Mouse (Mus musculus): ENCODE results near the gene Vgll4.
"Not testable (repeated sequence)": the region's sequence is repeated elsewhere in the genome, so short reads cannot be mapped to it uniquely, and the experiment has no call there.

Gene Vgll4

GRCm38 (mm10) chr6:114939666-114940065 lies 30.1 kb downstream of the Vgll4 start:
- no peak for DNase-seq (ENCODE audit: low spot score in 2 of 2)

DNA sequence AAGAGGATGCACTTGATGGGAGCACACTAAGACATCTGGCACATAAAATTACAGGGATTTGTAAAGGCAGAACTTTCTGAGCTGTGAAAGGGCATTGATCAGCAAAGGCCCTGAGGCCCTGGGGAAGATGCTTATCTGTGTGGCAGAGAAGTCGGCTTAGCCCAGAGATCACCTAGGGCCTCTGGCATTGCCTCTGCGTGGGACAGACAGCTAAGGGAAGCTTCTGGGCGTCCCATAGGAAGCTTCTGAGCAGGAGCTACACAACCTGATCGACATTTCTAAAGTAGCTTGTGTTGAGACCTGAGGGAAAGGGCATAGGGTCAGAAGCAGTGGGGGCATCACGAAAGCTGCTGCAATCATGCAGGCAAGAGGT lies 32.9 kb downstream of the Vgll4 start:
- DNase-seq (ENCODE audit: low spot score in 2 of 2) = no peak

- no peak for DNase-seq (ENCODE audit: low spot score in 2 of 2)
These were observed 33.4 kb downstream of the Vgll4 start for GRCm38 (mm10) chr6:114936297-114936940.

GRCm38 (mm10) chr6:114935362-114935761 lies 34.4 kb downstream of the Vgll4 start:
- no peak for DNase-seq (ENCODE audit: low spot score in 2 of 2)

DNA sequence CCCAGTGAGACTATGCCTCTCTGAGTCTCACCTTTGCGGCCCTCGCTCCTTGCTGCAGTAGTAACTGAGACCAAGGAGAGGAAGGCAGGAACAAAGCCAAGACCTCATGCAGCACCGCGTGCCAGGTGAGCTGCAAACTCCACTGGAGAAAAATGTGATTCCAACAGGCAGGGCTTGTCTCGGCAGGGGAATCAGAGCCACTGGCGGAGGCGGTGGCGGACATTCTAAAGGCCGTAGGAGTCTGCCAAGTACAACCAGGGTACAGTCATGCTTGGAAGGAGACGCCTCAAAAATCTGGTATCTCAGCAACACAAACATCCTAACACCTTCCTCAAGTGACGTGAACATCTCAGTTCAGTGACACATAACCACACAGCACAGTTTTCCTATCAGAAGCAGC lies 35.7 kb downstream of the Vgll4 start:
- no peak for DNase-seq (ENCODE audit: low spot score in 2 of 2)

- DNase-seq (ENCODE audit: low spot score in 2 of 2) = no peak
These were observed 36.8 kb downstream of the Vgll4 start for GRCm38 (mm10) chr6:114932991-114933392.

DNA sequence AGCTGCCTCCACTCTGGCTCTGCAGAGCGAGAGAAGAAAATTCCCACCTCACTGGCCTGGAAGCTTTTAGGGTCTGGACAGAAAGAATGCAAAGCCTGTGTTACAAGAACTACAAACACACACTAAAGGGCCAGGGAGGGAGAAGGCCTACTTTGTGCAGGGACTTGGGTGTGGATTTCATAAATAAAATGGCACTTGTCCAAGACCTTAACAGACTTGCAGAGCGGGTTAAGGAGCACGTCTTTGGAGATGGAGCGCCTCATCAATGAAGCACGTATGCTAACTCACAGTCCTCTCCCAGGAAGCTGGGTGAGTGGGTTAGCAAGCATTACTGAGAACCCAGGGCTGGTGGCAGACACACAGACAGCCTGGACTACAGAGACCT lies 37.7 kb downstream of the Vgll4 start:
- no peak for DNase-seq (ENCODE audit: low spot score in 2 of 2)

- DNase-seq (ENCODE audit: low spot score in 2 of 2) = no peak
These were observed 38.3 kb downstream of the Vgll4 start for GRCm38 (mm10) chr6:114931212-114932115.

DNA sequence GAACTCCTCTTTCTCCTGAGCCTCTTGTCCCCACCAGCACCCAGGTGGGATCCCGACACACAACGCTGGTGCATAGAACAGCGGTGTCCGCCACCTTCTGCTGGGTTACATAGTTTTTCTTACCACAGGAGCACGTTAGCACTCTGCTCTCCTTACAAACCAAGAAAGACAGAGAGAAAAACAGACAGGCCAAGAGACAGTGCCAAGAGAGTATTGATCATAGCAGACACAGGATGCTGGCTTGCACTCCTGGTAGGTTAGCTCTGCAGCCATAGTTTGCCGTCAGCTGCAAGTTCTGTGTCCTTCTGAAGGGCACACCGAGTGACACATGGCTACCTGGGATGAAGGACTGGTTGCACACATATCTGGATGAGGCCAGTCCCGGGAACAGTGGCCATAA lies 39.1 kb downstream of the Vgll4 start:
- no peak for DNase-seq (ENCODE audit: low spot score in 2 of 2)

DNA sequence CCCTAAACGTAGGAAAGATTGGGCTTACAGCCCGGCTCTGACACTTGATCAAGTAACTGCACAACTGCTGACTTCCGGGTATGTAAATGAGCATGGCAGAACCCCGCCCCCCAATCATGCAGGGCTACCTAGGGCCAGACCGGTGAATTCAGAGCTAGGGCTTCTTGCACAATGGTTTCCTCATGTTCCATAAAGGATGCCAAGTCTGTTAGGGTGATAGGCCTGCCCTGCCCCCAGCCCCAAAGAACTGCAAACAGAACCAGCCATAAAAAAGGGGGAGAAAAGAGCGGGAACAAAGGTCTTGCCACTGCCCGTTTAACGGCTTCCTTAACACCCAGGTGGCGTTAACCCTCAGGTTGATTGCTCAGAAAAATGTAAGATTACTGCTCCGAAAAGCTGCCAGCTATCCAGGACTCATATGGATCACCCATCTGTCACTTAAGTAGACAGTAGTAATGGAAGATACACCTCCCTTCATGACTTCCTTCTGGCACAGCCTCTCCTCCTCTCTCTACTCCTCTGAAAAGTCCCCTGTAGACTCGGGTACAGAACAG lies 39.7 kb downstream of the Vgll4 start:
- DNase-seq (ENCODE audit: low spot score in 2 of 2) = no peak

GRCm38 (mm10) chr6:114929346-114929745 lies 40.4 kb downstream of the Vgll4 start:
- no peak for DNase-seq (ENCODE audit: low spot score in 2 of 2)

DNA sequence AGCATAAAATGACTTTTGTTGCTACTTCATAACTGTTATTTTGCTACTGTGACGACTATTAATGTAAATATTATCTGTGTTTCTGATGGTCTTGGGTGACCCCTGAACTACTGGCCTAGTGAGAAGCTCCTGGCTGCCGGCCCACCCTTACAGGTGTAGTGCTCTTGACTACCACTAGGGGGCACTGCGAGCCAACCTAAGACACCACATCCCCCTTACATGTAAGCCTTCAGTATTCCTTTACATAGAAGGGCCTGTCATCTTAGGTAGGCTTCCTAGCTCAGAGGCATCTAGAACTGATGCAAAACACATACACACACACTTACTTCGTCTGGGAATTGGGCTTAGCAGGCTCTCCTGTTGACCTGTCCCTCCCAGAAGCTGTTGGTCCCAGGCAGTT lies 41.3 kb downstream of the Vgll4 start:
- peak in 1 of 2 experiments; percentile 83 for DNase-seq (ENCODE audit: low spot score in 2 of 2)

DNA sequence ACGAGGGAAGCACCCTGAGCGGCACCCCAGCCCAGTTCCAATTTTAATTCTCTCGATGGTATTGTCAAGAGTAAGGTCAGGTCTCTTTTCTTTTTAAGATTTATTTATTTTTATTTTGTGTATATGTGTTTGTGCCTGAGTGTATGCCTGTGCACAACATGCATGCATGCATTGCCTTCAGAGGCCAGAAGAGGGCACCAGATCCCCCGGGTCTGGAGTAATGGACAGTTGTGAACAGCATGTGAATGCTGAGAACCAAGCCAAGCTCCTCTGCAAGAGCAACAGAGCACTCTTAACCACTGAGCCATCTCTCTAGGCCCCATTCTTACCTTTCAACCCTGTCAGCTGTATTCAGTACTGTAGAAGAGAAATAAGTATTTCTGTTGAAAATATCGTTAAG lies 42.4 kb downstream of the Vgll4 start:
- DNase-seq (ENCODE audit: low spot score in 2 of 2) = no peak

GRCm38 (mm10) chr6:114926369-114927157 lies 43.2 kb downstream of the Vgll4 start:
- DNase-seq (ENCODE audit: low spot score in 2 of 2) = peak in 1 of 2 experiments; percentile 56

DNA sequence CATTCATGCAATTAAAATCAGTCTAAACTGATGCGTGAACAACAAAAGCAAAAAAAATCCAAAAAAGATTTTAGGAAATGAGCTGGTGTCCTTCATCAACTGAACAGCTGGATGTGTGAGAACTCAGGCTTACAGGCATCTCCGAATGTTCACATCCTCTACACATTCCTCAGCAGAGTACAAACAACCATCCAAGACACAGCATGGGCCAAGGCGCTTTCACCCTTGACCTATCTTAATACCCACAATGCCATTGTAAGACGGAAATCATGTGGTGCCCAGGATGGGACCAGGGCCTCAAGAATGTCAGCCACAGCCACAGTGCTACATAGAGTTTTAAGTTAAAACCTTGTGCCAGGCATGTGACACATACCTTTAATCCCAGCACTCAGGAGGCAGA lies 44.6 kb downstream of the Vgll4 start:
- no peak for DNase-seq (ENCODE audit: low spot score in 2 of 2)

GRCm38 (mm10) chr6:114922355-114923096 lies 47.3 kb downstream of the Vgll4 start:
- DNase-seq (ENCODE audit: low spot score in 2 of 2) = not testable (repeated sequence)

DNA sequence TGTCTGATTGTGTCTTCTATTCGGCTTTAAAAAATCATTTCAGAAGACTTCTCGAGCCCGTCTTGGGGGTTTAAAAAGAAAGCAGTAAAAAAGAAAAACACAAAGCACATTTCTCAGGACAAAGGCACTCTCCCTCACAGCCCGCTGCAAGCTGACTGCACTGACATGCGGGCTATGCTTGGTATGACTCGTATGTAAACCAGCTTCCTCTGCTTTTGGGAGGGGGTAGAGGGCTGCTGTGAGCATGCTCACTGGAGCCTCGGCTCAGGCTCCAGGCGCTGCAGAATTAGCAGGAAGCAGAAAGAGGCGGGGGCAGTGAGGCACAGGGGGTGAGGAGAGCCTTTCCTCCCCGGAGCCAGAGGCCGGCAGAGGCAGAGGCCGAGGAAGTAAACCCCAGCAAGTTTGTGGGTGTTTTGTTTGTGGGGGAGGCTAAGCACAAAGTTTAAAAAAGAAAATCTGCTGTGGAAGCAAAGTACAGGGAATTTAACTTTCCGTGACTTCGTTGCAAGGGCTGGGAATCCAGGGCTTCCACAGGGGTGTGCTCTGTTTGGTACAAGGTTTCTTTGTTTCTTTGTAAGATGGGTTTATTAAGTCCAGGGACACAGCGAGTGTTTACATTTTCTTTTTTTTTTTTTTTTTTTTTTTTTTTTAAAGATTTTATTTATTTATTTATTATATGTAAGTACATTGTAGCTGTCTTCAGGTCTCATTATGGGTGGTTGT lies 48.0 kb downstream of the Vgll4 start:
- peak in 1 of 2 experiments; percentile 75 for DNase-seq (ENCODE audit: low spot score in 2 of 2)

DNA sequence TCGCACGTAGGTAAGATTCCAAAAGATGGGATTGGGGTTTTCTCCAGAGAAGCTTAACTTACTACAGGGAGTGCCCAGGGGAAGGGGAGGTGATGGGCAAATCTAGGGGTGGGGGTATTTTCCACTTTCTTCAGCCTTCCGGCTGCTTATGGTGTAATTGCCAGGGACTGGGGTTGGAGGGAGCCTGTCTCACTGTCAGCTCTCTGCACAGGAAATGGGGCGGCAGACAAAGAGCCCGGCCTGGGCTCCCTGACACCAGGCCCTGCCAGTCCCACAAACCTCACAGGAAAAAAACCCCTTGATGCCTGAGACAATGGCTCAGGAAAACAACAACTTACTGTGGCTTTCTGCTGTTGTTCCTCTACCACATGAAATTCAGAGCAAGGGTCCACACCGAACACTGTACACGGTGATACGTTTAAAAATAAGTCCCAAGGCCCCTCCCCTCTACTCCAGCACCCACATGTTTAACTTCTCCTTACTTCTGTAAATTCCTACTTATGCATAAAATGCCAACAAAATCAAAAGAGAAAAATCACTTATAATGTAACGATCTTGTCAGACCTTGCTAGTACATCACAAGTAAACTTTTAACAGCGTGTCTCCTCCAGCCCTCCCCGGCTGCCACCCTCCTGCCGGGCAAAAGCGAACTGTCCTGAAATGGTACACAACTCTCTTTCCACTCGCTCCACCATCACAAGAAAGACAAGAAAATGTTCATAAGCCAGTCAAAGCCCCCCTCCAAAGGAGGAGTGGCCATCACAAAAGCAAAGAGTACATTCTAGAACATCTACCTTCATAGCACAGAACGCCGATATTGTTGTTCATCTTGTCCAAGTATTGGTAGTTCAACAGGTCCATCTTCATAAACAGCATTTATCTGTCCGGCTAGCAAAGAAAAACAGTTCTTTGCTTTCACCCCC lies 49.0 kb downstream of the Vgll4 start:
- no peak for DNase-seq (ENCODE audit: low spot score in 2 of 2)

GRCm38 (mm10) chr6:114919670-114920313 lies 50.0 kb downstream of the Vgll4 start:
- no peak for DNase-seq (ENCODE audit: low spot score in 2 of 2)
